Mouse (Mus musculus) frontal cortex, postnatal 14 days (tissue): ENCODE measurements around the gene Atn1.

Source experiments
- DNase-seq, 2 experiments: peaks; one replicate each; pipeline ENCODE4 v3.0.0; 2022; ENCODE audit warnings: low spot score in 2 of 2

The Atn1 gene

DNA sequence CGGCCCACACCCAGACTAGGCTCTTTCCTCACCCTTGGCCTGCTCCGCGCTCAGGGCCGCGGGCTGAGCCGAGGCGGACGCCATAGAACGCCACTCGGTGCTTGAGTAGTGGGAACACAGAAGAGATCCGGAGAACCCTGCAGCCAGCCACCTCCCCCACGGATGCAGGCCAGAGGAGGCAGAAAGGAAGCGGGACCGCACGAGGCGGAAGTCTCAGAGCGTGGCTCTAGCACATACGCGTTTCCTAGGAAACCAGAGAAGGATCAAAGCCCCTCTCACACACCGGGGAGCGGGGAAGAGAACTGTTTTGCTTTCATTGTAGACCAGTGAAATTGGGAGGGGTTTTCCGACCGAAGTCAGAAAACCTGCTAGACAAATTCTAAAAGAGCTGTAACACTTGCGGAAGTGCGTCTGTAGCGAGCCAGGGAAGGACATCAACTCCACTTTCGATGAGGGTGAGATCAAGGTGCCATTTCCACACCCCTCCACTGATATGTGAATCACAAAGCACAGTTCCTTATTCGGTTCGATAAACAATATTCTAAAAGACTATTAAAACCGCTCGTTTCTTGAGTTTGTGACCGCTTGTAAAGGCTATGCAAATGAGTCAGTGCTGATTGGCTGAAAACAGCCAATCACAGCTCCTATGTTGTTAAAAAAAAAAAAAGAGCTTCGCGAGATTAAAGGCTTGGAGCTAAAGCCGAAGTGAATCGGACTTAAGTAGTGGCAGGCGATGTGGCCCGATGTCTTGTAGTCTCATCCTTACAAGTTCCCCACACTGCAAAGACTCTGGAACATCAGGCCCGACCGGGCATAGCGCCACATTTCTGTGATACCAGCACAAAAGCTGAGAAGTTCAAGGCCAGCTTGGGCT lies 15.2 kb downstream of the Atn1 start, which contains the start of gene Grcc10:
Grcc10 (minus strand) TSS at position 487 of the 874 bp plus-strand sequence.
- peak; percentile 84 to 91 for DNase-seq

DNA sequence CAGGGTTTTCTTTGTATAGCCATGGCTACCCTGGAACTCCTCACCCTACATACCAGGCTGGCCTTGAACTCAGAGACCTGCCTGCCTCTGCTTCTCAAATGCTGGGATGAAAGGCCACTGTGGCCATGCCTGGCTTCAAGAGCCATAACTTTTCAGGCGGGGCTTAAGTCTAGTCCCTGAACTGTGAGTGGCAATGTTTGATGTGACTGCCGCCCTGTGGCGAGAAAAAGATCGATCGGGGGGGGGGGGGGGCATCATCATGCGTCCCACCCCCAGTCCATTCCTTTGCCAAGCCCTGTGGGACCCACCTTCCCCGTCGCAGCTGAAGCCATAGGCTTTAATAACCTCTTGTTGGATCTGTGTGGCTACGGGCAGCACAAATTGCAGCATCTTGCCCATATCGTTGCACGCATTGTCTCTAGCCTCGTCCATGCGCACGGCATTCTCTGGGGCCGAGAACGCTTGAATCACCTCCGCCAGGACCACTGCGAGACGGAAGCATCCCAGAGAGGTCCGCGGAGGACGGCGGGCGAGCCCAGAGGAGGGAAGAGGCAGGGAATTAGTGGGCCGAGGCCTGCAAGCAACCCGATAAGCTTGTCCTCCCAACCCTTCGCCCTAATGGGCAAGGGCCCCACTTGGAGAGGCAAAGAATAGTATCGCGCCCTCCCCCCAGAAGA lies 16.0 kb downstream of the Atn1 start:
- peak in 1 of 2 experiments; percentile 63 for DNase-seq

DNA sequence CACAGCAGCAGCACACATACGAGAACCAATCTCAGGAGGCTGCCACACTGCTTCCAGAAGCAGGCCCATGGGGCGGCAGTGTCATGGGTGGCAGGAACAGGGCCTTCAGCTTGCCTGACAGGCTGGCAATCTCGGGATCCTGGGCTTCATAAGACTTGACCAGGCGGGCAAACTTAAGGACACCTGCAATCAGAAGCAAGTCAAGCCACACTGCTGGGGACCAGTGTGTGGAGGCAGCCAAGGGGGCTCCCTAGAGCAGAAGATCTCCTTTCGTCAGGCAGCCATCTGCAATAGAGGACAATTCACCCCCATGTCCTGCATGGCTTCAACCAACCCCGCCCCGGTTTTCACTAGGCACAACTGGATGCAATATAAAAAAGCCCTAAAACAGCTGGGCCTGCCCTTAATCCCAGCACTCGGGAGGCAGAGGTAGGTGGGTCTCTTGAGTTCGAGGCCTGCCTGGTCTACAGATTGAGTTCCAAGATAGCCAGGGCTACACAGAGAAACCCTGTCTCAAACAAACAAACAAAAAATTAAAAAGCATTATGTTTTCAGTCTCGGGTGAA lies 17.0 kb downstream of the Atn1 start:
- no peak for DNase-seq

DNA sequence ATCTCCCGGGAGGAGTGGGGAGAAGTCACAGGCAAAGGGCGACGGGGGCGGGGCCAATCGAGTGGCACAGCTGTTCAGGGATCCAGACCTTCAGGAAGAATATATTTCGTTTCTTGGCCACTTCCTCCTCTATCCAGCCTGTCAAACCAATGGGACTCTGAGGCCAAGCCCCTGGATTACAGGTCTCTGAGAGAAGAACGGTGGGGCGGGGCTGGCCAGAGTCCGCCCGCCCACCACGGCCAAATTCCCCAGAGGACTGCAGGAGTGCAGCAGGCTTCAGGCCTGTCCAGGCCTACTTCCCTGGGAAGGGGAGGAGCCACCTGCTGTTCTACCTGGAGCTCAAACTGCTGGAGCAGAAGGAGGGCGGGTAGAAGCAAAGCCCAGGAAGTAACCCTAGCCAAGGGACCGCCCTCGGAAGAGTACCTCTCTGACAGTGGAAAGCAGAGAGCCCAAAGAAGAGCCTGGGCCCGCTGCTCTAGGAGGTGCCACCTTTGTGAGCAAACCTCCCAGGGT lies 17.8 kb downstream of the Atn1 start, which contains the start of gene Ptpn6:
Ptpn6 (minus strand) TSS at position 204 of the 513 bp plus-strand sequence.
- no peak for DNase-seq

DNA sequence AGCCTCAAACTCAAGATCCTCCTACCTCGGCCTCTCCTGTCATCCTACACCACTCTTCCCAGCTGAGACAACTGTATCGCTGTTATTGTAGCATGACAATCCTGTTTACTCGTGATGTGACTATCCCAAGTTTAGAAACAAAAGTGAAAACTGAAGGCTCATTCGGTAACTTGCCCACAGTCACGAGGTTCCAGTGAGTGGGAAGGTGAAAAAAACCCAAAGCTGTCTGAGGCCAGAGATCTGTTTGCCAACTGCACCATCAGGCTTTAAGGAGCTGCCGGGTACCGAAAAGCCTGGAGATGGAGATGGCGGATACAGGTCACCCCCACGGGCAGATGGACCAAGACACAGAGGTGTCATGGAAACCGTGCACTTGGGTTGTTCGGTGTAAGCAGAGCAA lies 19.3 kb downstream of the Atn1 start:
- DNase-seq, result no peak

DNA sequence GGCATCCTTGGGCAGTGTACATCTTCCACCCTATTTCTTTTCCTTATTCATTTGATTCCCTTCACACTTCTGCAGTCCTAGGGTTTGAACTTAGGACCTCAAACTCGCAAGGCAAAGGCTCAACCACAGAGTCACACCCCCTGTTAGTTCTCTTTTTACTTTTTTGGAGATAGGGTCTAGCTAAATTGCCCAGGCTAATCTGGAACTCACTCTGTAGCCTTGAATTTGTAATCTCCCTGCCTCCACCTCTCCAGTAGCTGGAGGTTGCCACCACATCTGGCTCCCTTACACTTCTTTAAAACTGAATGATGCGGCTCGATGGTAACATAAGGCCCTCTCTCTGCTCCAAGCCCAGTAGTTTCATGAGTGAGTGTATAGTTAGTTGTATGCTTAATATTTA lies 21.9 kb downstream of the Atn1 start:
- DNase-seq, result no peak

DNA sequence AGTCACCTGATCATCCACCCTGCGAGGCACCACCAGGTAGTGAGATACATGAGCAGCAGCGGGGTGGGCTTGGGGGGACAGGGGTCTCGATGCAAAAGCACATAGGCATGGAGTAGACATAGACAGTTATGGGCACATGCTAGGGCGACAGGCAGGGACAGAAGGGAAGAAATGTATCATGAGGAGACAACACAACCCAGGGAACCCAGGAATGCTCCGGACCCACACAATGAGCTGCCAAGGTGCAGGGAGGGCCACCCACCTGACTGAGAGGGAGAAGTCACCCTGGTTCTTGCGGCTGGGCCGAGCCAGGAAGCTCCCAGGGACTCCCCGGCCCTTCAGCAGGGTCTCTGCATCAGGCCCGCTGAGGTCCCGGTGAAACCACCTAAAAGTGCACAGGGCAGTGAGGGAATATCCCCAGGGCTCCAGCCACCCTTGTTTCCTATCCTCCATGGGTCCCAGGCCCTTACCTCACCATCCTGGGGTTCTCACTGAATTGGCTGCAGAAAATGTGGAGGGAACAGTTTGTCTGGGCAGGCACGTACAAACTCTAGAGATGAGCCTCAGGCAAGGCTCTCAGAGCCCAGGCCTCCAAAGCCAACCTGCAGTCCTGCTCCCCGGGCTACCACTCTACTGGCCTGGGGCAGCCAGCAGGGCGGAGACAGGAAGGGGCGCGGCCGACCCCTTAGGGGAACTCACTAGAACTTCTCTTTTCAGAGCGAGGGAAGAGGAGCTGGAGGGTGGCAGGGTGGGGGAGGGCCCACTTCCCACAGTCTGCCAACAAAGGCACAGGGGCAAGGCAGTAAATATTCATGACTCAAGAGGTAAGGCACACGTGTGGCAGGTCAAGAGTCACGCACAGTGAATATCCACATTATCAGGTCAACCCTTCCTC lies 23.6 kb downstream of the Atn1 start:
- DNase-seq, result no peak

DNA sequence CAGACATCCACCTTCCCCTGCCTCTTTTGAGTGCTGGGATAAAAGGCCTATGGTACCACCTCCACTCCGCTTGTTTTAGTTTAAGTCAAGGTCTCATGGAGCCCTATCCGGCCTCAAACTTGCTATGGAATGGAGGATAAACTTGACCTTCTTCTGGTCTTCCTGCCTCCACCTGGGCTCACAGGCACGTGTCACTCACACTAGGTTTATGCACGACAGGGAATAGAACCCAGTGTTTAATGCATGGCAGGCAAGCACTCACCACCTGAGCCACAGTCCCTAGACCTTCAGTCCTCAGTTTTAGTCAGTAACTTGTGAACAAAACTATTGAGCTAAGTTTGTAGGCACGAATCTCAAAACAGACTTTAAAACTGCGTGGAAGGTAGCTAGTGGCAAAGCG lies 25.3 kb downstream of the Atn1 start:
- no peak for DNase-seq

DNA sequence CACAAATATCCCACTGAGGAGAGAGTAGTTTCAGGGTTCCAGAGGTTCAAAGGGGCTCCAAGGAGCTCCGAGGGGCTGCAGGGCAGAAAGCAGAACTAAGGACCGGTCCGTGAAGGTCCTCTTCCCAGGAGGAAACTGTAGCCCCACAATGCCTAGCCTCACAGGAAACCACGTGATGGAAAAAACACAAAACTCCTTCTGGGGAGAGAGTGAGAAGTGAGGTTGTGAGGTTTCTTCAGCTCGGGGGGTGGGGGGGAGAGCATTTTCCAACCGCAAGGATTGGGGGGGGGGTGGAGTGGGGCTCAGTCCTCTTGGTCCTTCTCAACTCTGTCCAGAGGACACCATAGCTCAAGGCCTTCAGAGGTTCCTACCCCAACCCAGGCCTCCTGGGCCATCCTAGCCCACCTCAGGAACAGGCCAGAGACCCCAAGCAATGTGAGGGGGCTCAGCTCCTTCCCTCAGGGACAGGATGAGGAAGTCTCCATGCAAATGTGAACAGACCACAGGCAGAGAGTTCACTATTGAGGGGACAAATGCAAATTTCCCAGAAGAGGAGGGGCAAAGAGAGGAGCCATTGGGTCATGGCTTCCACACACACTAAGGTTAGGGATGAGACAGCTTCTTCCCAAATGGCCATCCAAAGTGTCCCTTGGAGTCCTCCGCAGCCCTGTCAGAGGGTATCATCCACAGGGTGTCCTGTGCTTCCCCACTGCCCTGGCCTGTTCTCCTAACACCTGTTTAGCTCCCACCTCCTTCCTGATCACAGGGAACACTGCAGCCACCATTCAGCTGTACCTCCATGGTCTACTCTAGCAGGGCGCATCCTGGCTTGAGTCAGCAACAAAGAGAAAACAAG lies 26.2 kb downstream of the Atn1 start:
- DNase-seq, result no peak

DNA sequence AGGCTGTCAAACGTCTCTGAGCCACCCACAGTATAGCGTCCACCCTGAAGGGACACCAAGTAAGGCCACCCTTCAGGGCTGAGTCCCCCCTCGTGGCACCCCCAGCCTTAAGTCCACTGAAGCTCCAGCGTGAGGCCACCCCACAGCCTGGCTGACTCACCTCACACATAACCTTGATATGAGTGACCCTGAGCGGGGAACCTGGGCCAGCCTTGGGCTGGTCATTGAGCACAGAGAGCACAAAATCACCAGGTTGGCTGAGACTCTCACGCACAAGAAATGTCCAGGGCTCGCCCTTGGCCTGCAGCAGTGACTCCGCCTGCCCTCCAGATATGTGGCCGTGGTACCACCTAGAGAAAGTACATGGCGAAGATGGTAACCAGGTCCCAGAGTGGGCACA lies 27.7 kb downstream of the Atn1 start:
- DNase-seq, result no peak

DNA sequence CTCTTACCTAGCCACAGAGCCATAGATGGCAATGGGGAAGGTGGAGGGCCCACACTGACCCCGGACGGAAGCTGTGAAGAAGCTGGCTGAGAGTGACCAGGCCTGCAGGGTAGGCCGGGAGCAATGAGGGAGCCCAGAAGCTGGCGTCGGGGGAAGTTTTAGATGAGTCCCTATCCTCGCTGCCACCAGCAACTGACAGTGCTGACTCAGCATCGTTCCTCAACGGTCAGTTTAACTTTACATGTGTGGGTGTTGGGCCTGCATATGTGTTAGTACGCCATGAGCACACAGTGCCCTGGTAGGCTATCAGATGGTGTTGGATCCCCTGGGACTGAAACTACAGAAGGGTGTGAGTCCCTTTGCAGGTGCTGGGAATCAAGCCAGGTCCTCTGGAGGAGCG lies 31.9 kb downstream of the Atn1 start:
- no peak for DNase-seq

DNA sequence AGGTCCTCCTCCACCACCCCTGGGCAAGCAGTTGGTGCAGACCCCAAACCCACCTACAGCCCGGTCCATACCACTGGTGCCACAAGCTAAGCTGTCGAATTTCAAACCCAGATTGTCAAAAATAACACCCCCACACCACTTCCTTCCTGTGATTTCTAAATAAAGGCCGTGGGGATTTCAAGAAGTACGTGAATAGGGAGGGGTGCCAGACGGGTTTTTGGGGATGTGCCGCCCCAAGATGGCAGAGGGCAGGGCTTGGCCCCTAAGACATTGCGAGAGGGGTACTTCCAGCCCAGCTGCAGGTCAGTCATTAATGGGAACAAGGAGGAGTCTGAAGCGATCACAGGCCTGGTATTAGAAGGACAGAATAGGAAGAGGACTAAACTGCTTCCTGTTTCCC lies 32.8 kb downstream of the Atn1 start:
- DNase-seq, result no peak

DNA sequence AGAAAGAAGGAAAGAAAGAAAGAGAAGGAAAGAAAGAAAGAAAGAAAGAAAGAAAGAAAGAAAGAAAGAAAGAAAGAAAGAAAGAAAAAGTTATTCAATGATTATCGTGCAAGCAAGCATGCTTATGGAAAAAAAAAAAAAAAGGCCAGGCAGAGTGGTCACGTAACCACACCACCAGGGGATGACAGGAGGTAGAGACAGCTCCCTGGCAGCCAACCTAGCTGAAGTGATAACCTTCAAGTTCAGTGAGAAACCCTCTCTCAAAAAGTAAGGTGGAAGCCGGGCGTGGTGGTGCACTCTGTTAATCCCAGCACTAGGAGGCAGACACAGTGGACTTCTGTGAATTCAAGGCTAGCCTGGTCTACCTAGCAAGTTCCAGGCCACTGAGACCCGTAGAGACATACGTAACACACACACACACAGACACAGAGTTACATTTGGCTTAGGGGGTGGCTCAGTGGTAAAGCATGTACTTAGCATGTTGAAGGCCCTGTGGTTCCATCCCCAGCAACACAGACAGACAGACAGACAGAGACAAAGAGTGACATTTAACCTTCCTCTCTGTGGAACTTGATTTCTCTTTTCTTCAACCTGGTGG lies 33.3 kb downstream of the Atn1 start:
- DNase-seq, result no peak

DNA sequence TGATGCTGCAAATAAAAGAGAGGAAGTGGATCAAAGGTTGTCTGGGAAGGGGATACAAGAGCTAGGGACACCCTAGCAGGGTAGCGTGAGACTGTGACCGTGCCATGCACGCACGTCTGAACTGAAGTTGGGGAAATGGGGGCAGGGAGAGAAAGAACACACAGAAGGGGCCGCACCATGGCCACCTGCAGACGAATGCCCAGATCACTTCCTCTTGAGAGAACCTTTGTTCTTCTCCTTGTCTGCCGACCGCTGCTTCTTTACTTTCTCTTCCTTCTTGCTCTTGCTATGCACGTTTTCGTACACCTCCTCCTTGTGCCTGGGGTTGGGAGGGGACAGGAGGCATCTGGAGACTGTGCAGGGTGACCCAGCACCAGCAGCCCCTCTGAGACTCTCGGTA lies 35.4 kb downstream of the Atn1 start:
- DNase-seq, result no peak

DNA sequence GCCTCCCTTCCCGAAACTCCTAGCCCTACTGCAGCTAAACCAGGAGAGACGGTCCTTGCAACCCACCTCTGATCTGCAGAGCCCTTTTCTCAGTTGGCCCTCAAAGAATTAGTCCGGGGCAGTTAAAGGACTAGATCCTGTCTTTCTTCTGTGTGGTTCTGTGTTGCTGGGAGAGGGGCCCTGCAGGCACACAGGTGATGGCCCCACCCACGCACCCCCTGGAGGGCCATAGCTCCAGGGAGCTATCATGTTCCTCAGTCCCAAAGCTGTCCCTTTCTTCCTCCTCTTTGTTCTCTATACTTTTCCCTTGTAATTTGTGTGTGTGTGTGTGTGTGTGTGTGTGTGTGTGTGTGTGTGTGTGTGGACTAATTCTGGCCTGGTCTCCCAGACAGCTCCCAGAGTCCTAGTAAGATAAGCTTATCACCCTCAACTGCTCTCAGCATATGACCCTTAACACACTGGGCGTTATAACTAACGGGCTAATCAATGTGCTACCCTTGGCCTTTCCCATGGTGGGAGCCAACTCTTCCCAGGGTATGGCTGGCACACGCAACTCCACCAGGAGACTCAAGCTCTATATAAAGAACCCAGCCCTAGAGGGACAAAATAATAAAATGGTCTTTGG lies 36.9 kb downstream of the Atn1 start:
- DNase-seq, result no peak

DNA sequence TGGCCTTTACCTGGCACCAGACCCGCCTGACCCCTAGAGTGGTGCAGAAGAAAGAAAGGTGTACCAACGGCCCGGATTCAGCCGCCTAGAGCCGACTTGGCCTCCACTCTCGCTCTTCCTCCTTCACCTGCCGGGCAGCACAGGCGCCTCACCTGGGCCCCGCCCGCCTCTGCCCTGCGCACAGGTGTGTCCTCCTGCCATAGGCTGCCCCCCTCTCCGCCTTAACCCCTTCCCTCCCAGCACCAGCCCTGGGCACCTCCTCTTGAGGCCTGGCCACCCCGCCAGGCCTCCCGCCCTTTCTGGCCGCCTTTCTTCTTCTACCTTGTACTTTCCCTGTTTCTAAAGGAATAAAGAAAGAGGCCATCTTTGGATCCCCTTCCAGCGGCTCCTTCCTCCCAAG lies 37.6 kb downstream of the Atn1 start:
- no peak for DNase-seq

DNA sequence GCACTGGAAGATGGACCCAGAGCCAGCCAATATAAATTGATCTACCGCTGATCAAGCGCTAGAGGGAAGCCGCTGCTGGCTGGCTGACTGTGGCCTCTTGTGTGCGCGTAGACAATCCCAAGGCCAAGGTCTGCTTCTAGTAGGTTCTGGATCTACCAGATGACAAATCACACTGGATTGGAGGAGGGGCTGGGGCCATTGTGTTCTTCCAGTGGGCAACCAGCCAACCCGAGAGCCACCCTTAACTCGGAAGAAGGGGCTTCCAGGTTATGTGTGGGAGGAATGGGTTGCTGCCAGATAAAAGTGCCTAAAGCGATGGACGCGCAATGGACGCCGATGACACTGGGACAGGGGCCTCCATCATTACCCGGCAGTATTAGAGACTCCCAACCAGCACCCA lies 38.4 kb downstream of the Atn1 start:
- DNase-seq, result no peak

DNA sequence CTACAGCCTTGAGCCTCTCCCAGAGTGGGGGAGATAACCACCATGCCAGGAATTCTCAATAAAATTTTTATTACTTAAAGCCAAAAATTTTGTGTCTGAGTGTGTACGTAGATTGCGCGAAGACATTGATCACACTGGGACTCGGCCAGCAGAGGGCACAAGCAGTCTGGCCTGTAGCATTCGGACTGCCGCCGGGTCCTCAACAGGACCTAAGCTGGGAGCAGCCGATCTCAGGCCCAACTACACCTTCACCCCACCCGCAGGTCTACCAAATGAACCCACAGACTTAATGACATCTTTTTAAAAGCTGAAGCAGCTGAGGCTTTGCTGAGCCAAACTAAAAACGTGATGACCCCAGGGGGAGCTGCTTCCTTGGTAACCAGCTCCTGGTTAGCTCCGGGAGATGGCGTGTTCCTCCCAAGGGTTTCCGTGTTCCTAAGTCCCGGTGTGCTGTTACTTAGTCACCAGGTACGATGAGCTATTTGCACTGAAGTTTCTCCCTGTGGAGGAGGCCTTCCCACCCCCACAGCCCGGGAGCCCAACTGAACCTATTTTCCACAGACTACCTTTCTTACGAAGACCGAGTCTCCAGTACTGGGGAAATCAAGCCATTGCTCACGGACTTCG lies 39.3 kb downstream of the Atn1 start:
- no peak for DNase-seq

DNA sequence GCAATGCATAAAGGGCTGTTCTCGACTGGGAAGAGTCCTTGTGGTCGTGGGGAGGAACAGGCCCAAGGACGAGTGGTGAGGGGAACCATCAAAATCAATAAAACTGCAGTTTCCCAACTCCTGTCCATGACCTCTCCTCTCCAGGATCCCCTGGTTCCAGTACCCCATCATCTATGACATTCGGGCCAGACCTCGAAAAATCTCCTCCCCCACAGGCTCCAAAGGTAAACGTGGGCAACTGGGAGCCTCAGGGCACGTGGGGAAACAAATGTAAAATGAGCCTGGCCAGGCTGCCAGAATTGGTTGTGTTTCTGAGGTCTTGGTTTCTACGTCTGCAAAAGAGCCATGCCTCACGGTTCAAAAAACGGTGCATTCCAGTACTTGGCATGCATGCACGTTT lies 43.4 kb downstream of the Atn1 start:
- no peak for DNase-seq
